Comparison of ENCODE assay signal across 24 mouse cellular contexts in the genomic region with DNA sequence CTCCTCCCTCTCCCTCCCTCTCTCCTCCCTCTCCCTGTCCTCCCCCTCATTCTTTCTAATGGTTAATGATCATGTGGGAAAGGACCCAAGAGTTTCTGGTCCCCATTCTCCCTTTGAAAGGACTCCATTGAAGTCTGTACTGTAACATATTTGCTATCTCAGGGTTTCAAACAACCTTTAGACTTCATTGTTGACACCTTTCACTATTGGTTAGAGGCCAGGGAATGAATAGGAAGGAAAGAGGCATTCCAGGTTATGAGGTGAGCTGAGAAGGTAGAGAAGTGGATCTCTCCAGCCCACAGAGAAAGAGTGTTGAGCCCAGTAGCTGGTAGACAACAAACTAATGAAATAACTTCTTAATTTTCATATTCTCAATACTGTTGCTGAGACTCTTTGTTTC.
"Had no signal": no experiment of that assay in that cellular context is flagged by ENCODE, and none has a peak within 500 bp of the region (broad histone marks: within the 10 kb centered on the region; RNA-seq: fewer than 3 reads in every experiment).

No protein-coding gene starts in this region.

- H3K9ac ChIP-seq: heart, embryonic 13.5 days; heart, embryonic 15.5 days; hindbrain, embryonic 13.5 days; hindbrain, embryonic 15.5 days; kidney, embryonic 15.5 days; limb, embryonic 13.5 days; limb, embryonic 15.5 days had no signal

- H3K9me3 ChIP-seq: heart, embryonic 13.5 days; heart, embryonic 15.5 days; hindbrain, embryonic 13.5 days; hindbrain, embryonic 15.5 days; kidney, embryonic 15.5 days; limb, embryonic 13.5 days; limb, embryonic 15.5 days had no signal

- H3K4me1 ChIP-seq: heart, embryonic 13.5 days; heart, embryonic 15.5 days; hindbrain, embryonic 13.5 days; hindbrain, embryonic 15.5 days; kidney, embryonic 15.5 days; limb, embryonic 15.5 days had no signal

- H3K36me3 ChIP-seq: heart, embryonic 15.5 days; hindbrain, embryonic 15.5 days; limb, embryonic 13.5 days had no signal

- H3K27me3 ChIP-seq: heart, embryonic 13.5 days; heart, embryonic 15.5 days; hindbrain, embryonic 13.5 days; hindbrain, embryonic 15.5 days; kidney, embryonic 15.5 days; limb, embryonic 13.5 days; limb, embryonic 15.5 days had no signal

- H3K4me3 ChIP-seq: heart, adult 2 months; heart, embryonic 13.5 days; heart, embryonic 15.5 days; hindbrain, embryonic 13.5 days; hindbrain, embryonic 15.5 days; kidney, embryonic 15.5 days; limb, embryonic 13.5 days; limb, embryonic 15.5 days had no signal

- ATAC-seq: hindbrain, postnatal 0 days; intestine, embryonic 16.5 days had no signal

- H3K27ac ChIP-seq: heart, adult 2 months; heart, embryonic 13.5 days; heart, embryonic 15.5 days; hindbrain, embryonic 13.5 days; hindbrain, embryonic 15.5 days; hindbrain, postnatal 0 days; kidney, embryonic 15.5 days; kidney, postnatal 0 days; limb, embryonic 13.5 days; limb, embryonic 15.5 days had no signal

- H3K4me2 ChIP-seq: heart, embryonic 11.5 days; heart, embryonic 13.5 days; heart, embryonic 15.5 days; hindbrain, embryonic 13.5 days; hindbrain, embryonic 15.5 days; kidney, embryonic 15.5 days; limb, embryonic 13.5 days; limb, embryonic 15.5 days had no signal

- DNase-seq: gastrocnemius, postnatal 14 days; gastrocnemius, postnatal 36 days; heart, adult 2 months; heart, postnatal 14 days; heart, postnatal 36 days; kidney, adult 11 months; kidney, adult 2 months; kidney, adult 9 months; kidney, postnatal 14 days; kidney, postnatal 36 days; layer of hippocampus, adult 9-11 months; layer of hippocampus, postnatal 36 days; left cerebral cortex, postnatal 4 days had no signal
